Mouse (Mus musculus) right cerebral cortex, postnatal 14 days (tissue): ENCODE measurements around the gene Cdh3.

Experiments used
- DNase-seq: peaks from one replicate; pipeline ENCODE4 v3.0.0; 2022

Cdh3 gene

DNA sequence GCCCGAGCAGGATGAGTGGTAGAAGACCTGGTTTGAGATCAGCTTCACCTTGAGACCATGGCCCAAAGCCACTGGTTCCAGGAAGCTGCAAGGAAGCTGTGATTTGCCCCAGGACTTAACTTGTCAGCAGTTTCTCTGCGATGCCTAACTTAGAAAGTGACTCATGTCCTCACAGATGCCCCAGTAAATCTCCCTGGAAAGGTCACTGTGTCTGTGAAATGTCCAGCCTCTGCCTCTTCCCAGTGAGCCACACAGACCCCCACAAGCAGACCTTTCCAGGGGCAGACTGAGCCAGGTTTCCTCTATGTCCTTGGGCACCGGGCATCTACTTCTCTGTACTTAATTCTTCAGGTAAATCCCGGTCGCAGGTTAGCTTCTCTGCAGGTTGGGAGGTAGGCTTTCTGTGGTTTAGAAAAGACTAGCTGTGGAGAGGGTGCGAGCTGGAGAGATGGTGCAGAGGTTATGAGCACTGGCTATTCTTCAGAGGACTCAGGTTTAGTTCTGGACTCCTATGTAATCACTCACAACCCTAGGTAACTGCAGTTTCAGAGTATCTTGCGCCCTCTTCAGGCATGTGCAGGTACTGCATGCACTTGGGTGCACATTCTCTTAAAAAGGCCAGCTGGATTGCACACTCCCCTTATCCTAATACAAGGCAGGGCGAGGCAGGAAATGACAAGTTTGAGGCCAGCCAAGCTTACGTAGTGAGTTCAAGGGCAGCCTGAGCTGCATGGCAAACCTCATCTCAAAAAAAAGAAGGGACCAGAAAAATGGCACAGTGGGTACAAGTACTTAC, 16.7 kb downstream of the Cdh3 start:
- DNase-seq = no peak

DNA sequence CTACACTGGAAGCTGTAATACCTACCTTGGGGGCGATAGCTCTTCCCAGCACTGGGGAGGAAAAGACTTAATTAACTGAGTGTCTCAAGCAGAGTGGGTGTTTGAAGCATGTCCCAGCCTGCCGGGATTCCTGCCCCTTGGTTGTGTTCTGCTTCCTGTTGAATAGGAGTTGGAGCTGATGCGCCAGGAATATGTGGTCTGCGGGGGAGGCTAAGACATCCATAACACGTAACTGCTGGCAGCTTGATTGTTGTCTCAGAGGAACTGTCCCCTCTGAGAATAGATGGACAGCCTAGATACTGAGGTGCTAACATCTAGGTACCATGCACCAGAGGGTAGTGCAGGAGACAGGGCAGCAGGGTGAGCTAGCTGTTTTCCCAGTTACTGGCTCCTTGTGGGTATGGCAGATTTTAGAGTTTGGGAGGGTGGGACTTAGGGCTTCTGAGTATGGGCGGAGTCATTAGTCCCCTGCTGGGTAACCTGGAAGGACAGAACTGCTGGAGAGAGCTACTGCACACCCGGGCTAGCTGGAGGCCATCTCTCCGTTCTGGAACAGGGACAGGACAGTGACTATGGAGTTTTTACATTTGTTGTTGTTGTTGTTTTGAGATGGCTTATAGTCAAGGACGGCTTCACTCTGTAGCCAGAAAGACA, 18.0 kb downstream of the Cdh3 start:
- no peak for DNase-seq

GRCm38 (mm10) chr8:106529885-106530482, 19.3 kb downstream of the Cdh3 start:
- DNase-seq = no peak

- DNase-seq = no peak
These were observed 19.9 kb downstream of the Cdh3 start for GRCm38 (mm10) chr8:106530566-106530965.

DNA sequence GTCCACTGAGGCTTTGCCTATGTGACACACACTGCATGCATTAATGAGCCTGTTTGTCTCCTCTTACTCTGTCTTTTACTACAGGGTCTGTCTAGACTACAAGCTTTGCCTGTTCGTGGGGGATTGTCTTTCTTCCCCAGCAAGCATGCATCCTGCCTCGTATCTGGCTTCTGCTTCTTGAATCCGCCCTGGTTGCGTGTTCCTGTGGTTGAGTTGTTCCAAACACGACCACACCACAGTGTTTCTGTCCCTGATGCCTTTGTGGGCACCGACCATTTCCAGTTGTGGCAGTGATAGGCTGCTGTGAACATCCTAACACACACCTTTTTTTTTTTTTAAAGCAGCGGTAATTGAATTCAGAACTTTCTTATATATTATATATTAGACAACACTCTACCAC, 23.0 kb downstream of the Cdh3 start:
- DNase-seq = no peak

DNA sequence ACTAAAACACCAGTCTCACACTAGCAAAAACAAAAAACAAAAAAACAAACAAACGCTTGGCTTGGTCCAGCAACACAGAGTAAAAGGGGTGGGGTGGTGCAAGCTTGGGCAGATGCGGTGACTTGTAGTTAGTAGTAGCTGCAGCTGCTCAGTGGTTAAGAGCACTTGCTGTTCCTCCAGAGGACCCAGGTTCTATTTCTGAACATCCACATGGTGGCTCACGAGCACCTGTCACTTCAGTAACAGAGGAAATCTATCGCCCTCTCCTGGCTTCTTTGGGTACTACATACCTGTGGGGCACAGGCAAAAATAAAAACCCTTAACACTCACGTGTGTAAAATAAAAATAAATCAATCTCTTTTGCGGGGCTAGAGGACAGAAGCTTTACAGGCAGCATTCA, 23.8 kb downstream of the Cdh3 start:
- DNase-seq = peak; percentile 47

GRCm38 (mm10) chr8:106535448-106535847, 24.8 kb downstream of the Cdh3 start:
- no peak for DNase-seq

GRCm38 (mm10) chr8:106539193-106539592, 28.5 kb downstream of the Cdh3 start:
- no peak for DNase-seq

DNA sequence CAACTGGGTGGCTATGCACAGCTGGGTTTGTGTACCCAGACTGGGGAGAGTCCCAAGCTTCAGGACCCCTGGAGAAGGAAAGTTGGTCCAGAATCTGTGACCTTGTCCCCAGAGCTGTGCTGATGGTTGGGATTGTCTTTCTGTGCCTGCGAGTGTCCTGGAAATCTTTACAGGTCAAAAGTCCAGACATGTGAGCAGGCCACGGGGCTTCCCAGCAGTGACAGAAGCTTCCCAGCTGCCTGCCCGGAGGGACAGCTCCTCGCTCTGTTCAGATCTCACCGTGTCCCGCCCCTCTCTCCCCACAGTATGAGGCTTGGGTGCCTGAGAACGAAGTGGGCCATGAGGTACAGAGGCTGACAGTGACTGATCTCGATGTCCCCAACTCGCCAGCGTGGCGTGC, 30.3 kb downstream of the Cdh3 start:
- no peak for DNase-seq

DNA sequence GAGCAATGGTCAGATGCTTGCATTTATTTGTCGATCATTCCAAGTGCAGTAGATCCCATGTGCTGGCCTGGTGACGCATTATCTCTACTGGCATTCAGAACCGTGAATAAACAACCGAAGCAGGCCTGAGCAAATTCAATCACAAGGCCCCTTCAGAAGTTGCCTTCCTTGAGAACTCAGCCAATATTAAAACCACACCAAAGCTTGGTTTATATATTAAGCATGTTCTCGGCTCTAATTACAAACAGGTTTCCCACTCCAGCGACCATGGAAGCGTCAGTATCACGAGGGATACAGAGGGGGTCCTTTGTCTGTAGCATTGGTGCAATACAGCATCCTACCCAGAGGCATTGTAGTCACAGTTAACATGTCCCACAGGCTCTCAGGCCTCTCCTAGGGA, 32.4 kb downstream of the Cdh3 start:
- DNase-seq = no peak

GRCm38 (mm10) chr8:106545149-106545548, 34.5 kb downstream of the Cdh3 start:
- no peak for DNase-seq

DNA sequence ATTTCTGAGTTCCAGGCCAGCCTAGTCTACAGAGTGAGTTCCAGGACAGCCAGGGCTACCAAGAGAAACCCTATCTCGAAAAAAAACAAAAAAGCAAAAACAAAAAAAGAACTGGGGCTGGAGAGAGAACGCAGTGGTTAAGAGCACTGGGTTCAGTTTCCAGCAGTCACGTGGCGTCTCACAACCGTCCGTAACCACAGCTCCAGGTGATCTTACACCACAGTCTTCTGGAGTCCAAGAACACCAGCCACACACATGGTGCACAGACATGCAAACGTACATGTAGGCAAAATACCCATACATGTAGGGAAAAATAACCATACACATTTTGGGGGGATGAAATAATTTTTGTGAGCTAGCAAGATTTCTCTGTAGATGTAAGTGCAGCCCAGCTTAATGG, 36.1 kb downstream of the Cdh3 start:
- no peak for DNase-seq

- no peak for DNase-seq
These were observed 37.8 kb downstream of the Cdh3 start for GRCm38 (mm10) chr8:106548366-106548936.

- DNase-seq = no peak
These were observed 40.2 kb downstream of the Cdh3 start for GRCm38 (mm10) chr8:106550906-106551305.

GRCm38 (mm10) chr8:106554011-106554410, 43.3 kb downstream of the Cdh3 start:
- DNase-seq = no peak

- no peak for DNase-seq
These were observed 45.5 kb downstream of the Cdh3 start for GRCm38 (mm10) chr8:106556068-106556645.

DNA sequence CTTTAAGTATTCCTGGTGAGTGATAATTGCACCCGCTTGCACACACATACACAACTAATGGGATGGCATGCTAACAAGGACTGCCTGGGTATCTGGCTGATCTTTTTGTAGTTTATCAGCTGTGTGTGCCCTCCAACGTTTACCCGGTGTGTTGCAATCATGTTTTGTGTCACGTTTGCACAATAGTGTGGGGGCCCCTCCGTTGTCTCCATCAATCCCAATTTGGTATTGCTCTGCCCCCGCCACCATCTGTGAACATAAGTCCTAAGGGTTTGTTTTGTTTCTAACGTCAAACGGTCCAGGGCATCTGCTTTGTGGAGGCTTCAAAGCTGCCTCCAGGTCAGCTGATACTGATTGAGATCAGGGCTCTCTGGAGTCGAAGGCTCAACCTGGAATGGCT, 49.2 kb downstream of the Cdh3 start:
- no peak for DNase-seq

DNA sequence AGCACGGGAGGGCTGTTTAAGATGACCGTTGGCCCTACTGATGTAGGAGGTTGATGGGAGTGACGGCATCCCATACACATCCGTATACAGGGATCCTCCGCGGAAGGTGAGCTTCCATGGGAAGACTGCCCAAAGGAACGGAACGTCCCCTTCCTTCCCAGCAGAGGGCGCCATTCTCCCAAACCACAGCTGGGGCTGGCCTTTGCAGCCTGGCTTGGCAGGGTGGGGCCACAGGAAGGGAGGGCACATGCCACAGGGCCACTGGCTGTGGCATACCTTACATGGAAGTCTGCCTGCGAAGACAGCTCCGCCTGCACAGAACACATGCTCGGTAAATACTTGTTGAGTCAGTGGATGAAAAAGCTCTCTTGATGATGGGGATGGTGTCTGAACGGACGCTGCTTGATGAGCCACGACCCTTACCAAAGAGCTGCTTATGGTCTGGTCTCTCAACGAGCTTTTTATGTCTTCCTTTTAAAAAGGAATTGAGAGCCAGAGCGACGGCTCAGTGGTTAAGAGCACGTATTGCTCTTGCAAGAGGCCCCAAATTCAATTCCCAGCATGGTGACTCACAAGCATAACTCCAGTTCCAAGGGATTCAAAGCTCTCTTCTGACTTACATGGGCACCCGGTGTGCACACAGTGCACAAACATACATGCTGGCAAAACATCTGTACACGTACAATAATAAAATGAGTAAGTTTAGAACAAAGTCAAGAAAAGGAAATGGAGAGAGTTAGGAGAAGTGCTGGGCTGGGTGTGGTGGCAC, 50.6 kb downstream of the Cdh3 start:
- peak; percentile 26 for DNase-seq

DNA sequence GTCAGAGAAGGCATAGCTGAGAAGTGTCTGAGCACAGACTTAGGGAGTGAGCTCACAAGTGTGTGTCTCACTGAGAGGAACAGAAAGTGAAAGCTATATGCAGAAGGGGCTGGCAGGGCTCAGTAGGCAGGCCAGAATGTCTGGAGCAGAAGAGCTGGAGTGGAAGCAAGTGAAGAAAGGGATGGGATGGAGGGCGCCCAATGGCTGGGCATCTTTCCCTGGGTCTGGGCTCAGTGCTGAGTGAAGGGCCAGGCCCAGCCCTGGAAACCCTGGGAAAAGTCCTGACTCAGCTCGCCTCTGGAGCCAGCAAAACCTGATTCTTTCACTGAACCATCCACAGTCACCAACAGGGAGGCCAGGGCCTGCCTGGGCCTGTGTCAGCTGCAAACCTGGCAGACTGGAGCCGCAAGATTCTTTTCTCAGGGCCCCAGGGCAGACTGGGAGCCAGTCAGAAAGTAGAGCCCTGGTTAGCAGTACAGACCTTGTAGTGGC, 53.0 kb downstream of the Cdh3 start:
- no peak for DNase-seq

DNA sequence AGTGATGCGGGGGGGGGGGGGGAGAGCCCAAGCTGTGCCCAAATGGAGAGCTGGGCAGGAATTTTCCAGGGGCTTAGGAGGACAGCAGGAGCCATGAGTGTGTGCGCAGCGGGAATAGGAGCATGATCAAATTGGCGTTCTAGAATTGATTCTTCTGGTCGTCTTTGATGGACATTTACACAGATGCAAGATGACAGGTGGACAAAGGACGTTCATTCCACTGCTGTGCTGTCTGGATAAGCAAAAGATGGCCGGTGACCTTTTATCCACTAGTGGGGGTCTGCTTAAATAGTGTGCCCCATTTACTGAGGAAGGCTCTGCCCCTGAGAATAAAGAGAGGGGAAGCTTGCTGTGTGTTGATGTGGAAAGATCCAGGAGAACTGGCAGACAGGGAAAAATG, 58.3 kb downstream of the Cdh3 start:
- DNase-seq = no peak

GRCm38 (mm10) chr8:106570386-106570785, 59.7 kb downstream of the Cdh3 start:
- DNase-seq = no peak

DNA sequence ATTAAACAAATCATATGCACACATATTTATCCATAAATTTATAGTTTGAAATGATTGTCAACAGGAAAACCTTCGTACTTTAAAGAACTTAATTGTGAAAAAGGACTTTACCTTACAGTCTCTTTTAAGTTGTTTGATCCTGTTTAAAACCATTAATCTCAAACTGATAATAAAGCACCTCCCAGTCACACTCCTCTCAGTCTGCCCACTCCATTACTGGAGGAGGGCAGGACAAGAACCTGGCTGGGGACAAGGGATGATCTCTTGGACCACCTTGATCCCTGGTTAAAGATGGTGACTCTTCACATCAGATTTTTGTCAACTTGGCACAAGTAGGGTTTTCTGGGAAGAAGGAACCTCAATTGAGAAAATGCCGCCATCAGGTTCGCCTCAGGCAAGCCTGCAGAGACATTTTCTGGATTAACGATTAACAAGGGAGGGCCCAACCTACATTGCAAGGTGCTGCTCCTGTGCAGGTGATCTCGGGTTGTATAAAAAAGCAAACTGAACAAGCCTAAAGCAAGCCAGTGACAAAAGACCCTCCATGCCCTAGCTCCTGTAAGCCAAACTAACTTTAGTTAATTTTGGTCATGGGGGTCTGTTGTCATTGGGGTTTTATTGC, 61.0 kb downstream of the Cdh3 start:
- DNase-seq = no peak
